Mouse (Mus musculus) large intestine, adult 2 months (tissue): Measurements from ENCODE around the gene Sfxn1. TPM values are rescaled to one million over a fixed set of nuclear protein-coding genes. Genes with fewer than 3 reads are reported as not detected.

Source experiments
- DNase-seq: peaks from one replicate; pipeline ENCODE4 v3.0.0-alpha.2; 2012; ENCODE audit warnings: low read depth, low spot score
- WGBS: fragments of 180-500 bp; shearing (Covaris S2); methylation state at CpG from one replicate; pipeline ENCODE4 v1.1.7; 2018; 5-methylcytosine and 5-hydroxymethylcytosine counted together
- polyA plus RNA-seq: library from polyadenylated mRNA; depleted of rRNA; stranded (reverse); fragments of >200 nt; gene quantifications from 2 replicates; pipeline ENCODE4 v1.2.3, GENCODE M21; 2012; rRNA removed

The Sfxn1 gene
- polyA plus RNA-seq, result 39.5 and 70.7 TPM in 2 replicates

DNA sequence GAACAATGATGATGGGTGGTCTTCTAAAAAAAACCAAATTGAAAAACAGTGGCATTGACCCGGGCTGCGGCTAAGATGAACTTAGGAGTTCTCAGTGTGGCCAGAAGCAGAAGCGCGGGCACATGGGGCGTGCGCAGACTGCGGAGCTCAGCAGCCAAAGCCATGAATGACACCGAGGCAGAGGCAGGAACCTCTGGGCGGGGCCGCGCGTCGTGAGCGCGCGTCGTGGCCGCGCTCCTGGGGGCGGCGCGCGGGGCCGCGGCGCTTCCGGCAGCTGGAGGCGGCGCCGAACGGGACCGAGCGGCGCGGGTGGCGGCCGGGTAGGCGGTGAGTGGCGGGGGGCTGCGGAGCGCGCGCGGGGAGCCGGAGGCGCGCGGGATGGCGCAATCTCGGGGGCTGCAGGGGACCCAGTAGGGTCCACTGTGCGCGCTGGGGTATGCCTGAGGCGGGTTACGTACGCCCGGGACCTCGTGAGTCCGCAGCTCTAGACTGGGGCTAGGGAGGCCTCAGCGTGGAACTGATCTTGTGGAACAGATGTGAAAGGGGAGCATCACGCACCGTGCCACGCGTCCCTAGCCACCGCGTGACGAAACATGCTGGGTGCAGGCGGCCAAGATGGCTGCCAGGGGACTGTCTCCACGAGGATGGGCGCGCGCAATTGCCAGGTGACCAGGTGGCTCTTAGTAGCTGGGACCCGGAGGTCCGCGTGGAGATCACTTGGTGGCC lies at the start of gene Sfxn1:
TSS of gene Sfxn1 (plus strand) at position 264 of the 726 bp plus-strand sequence.
- DNase-seq, result no peak
- WGBS, result 1% methylated on average over 74 of the region's 74 CpGs

DNA sequence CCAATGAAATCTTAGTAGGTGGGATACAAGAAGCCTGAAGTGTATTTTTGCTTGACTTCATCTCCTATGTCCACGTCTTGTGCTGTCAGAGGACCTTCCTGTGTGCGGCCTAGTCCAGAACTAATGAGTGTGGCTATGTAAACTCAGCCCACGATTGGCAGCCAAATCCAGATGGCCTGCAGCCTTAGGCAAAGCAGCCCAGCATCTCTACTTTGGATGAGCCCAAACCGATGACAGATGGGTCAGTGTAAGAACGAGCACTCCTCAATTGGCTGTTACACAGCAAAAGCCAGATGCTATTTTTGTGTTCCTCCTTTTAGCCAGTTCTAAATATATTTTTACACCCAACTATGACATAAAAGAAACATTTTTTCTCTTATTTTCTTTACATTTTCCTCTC lies 48.4 kb upstream of the Sfxn1 start:
- WGBS, result 66% methylated on average over 5 of the region's 5 CpGs
- DNase-seq, result no peak

DNA sequence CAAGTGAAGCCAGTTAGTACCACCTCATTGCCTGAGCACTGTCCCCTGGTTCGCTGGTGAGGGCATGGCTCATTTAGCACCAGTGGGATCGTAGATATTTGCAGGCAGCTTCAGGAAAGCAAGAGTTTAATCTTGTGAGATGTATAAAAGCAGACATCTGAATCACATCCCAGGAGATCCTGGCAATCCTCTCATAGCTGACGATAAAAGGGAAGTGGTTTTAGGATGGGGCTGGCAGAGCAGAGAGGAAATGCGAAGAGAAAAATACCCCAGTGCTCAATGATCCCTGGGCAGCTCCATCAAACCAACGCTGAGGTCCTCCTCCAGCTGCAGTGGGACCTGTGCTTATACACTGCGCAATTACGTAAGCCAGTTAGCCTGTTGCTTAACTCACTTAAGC lies 44.6 kb upstream of the Sfxn1 start:
- no peak for DNase-seq
- WGBS, result 82% methylated on average over 7 of the region's 7 CpGs

GRCm38 (mm10) chr13:54033653-54034052 lies 38.0 kb upstream of the Sfxn1 start:
- 75% methylated on average over 4 of the region's 4 CpGs for WGBS
- no peak for DNase-seq

- DNase-seq, result no peak
- WGBS, result 58% methylated on average over 1 of the region's 1 CpGs
Observed at GRCm38 (mm10) chr13:54035541-54035940, 36.1 kb upstream of the Sfxn1 start.

DNA sequence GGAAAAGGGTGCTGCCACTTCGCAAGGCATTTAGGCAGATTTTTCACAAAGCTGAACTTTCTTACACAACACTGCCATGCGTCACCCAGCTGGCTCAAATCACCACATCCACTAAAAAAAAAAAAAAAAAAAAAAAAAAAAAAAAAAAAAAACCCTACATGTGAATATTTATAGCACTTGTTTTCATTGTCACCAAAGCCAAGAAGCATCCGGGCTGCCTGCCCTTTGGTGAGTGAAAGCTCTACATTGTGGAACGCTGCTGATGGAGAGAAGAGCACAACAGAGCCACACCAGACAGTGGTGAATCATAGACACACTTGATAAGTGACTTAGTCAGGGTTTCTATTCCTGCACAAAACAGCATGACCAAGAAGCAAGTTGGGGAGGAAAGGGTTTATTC lies 33.7 kb upstream of the Sfxn1 start:
- DNase-seq, result no peak
- WGBS, result 80% methylated on average over 4 of the region's 4 CpGs

DNA sequence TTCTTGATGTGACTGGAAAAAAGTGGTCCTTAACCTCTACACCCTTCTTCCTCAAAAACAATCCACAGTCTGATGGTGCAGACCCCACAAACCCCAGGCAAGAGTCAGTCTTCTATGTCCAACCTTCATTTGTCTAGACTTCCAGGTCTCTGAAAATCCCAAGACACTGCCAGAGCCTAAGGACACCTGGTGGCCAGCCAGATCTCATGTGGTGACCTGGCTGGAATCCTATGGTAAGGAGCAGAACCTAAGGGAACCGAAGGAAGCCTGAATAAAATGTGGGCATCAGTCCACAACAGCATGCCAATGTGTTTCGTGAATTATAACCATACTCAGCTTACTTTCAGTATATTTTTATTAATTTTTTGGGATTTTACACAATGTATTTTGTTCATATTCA lies 31.4 kb upstream of the Sfxn1 start:
- 87% methylated on average over 2 of the region's 2 CpGs for WGBS
- no peak for DNase-seq

DNA sequence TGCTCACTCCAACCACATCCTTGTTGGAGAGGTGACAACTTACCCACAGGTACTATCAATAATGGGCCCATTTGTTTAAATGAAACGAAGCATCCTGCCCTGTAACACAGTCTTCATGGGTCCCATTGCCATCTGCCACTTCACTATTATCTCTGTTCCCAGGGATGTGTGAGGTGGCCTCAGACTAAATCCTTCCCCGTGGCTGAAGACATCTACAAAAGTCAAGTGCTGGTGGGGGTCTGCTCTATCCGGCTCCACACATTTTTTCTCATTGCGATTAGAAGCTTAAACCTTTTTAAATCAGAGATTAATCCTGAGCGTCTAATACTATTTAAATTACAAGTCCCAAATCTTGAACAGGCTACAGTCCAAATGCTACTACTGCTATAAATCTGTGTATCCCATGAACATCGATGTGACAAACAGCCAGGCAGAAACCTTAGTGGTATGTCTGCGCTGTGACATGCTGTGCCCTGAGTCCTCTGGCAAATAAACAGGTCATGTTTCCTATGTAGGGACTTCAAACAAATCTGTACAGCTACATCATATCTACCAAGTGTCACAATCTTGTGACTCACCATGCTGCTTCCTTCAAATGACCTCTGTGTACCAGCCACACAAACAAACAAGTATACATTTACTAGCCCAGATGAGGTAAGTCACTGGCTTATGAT lies 22.9 kb upstream of the Sfxn1 start:
- DNase-seq, result no peak
- WGBS, result 78% methylated on average over 7 of the region's 7 CpGs

DNA sequence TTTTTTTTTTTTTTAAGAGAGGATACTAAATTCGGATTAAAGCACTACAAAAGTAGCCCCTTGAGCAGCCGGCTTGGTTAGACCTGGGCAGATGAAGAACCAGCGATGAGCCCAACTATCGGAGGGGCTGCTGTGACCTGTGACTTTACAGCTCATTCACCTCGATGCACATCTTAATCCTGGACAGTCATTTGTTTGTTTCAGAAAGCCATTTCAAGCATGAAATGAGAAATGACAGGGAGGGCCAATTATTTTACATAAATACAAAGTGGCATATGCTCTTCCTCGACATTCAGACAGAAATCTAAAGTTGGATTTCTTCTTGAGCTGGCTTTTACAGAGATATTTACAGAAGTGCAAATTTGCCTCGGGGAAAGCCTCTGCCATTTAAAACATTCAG lies 20.0 kb upstream of the Sfxn1 start:
- 60% methylated on average over 7 of the region's 7 CpGs for WGBS
- DNase-seq, result no peak

DNA sequence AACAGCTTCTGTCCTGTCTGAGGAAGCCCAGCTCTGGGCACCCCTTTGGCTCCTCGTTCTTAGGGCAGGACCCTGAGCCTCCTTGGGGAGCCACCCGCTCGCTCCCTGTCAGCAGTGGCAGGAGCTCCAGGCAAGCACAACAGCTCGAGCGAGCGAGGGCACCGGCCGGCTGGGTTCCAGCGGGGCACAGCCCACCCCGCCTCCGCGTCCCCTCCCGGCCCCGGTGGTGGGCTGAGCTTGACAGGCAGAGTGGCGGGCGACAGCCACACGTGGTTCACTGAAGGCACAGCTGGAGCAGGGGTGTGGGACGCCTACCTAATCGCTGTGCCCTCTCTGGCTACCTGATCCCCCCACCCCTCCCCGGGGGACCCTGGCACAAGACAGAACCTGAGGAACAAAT lies 16.7 kb upstream of the Sfxn1 start:
- under 1% methylated on average over 20 of the region's 20 CpGs for WGBS
- no peak for DNase-seq

- WGBS, result 2% methylated on average over 31 of the region's 31 CpGs
- DNase-seq, result no peak
Observed at GRCm38 (mm10) chr13:54055448-54055861, 16.2 kb upstream of the Sfxn1 start, which contains the start of gene Drd1. Drd1 (minus strand) TSS chr13:54055705.

- WGBS, result 86% methylated on average over 3 of the region's 3 CpGs
- no peak for DNase-seq
Observed at GRCm38 (mm10) chr13:54062068-54062467, 9.6 kb upstream of the Sfxn1 start.

- no peak for DNase-seq
- WGBS, result 3% methylated on average over 3 of the region's 3 CpGs
Observed at GRCm38 (mm10) chr13:54063292-54063691, 8.4 kb upstream of the Sfxn1 start.

GRCm38 (mm10) chr13:54066081-54066746 lies 5.5 kb upstream of the Sfxn1 start:
- 62% methylated on average over 3 of the region's 3 CpGs for WGBS
- no peak for DNase-seq

DNA sequence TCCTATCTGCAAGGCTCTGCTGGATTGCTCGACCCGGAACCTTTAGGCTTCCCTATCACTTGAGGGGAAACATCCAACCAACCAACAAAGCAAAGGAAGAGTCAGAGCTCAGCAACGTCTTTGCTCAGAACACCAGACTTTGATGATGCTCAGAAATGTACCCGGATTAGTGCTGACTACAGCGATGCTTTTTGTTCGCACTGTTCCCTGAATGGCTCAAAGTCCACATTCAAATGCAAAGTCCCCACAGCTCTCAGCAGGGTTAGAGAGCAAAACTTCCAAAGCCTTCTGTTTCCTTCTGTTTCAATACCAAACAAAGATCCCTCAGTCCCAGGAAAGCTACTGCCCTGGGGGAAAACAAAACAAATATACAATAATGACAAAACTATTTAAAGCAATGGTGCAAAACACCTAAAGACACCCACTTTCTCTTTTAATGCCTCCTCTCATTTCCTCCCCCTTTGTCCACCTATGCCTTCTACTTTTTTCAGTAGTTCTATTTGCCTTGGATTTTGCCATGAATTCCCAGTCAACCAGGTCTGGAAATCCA lies 4.0 kb upstream of the Sfxn1 start:
- no peak for DNase-seq
- WGBS, result 38% methylated on average over 6 of the region's 6 CpGs

DNA sequence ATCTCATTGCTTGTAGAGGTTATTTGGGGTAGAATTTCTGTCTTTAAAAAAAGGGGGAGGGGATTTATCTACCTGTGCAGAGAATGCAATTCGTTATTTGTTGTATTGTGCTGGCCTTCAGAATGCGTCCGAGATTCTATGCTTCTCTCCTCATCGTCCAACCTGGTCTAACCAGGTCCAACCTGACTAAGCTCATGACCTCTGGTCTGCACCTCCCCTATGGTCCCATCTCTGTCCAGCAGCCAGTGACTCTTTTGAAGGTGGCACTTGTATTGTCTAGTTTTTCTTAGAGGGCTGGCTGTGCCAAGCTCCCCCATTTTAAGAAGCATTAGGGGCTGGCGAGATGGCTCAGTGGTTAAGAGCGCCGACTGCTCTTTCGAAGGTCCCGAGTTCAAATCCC lies 658 bp upstream of the Sfxn1 start:
- 94% methylated on average over 9 of the region's 9 CpGs for WGBS
- no peak for DNase-seq

DNA sequence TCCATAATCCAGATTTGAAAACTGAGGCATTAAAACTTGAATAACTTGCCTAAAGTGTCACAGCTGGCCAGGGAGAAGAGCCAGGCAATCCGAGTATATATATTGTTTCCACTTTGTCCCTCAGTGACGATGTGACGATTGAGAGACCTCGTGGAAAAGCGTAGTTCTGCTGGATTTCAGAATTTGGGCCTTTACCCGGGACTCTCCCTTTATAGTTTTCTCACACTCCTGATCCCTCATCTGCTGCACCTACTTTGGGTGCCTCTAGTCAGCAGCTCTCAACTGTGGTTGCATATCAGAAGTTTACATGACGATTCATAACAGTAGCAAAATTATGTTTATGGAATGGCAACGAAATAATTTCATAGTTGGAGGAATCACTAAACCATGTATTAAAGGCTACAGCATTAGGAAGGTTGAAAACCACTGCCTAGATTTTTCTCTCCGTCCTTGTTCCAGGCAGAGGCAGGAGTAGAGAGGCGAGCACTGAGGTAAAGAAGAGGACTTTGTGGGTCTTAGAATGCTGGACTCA lies 923 bp downstream of the Sfxn1 start:
- DNase-seq, result no peak
- 9% methylated on average over 10 of the region's 10 CpGs for whole genome bisulfite sequencing

- WGBS, result 3% methylated on average over 1 of the region's 1 CpGs
Observed at GRCm38 (mm10) chr13:54073066-54073465, 1.4 kb downstream of the Sfxn1 start.

GRCm38 (mm10) chr13:54073491-54073890 lies 1.8 kb downstream of the Sfxn1 start:
- WGBS, result 31% methylated on average over 2 of the region's 2 CpGs
- no peak for DNase-seq

More at GRCm38 (mm10) chr13:54073066-54073465, 1.4 kb downstream of the Sfxn1 start:
- no peak for DNase-seq

GRCm38 (mm10) chr13:54075416-54075815 lies 3.7 kb downstream of the Sfxn1 start:
- 65% methylated on average over 2 of the region's 2 CpGs for WGBS
- DNase-seq, result no peak
